Mouse (Mus musculus) embryonic fibroblast, embryonic 13.5 days (primary cell): ENCODE measurements around the gene Rab31. TPM values are rescaled to one million over a fixed set of nuclear protein-coding genes. Genes with fewer than 3 reads are reported as not detected.

Source experiments
- H3K27ac ChIP-seq: 2 replicates; pipeline ENCODE4 v1.5.1; 2012; ENCODE audit warnings: low read length, control low read depth, inconsistent platforms; ENCODE audit not compliant: insufficient read depth
- H3K4me1 ChIP-seq: 2 replicates; pipeline ENCODE4 v1.6.1; 2011; ENCODE audit warnings: low read length; ENCODE audit not compliant: control insufficient read depth, insufficient read depth
- H3K4me3 ChIP-seq: 2 replicates; pipeline ENCODE4 v1.5.1; 2011; ENCODE audit warnings: mild to moderate bottlenecking, control low read depth, low read length; ENCODE audit not compliant: insufficient read depth
- CTCF ChIP-seq: IDR thresholded peaks from 2 replicates; pipeline ENCODE4 v1.5.1; 2011; ENCODE audit warnings: mild to moderate bottlenecking, control low read depth, low read length, moderate library complexity, borderline replicate concordance; ENCODE audit not compliant: insufficient read depth
- POLR2A ChIP-seq: IDR thresholded peaks from 2 replicates; pipeline ENCODE4 v1.6.1; 2011; ENCODE audit warnings: low read depth, mild to moderate bottlenecking, control low read depth, low read length, moderate library complexity
- polyA plus RNA-seq: library from polyadenylated mRNA; stranded (reverse); fragments of >200 nt; gene quantifications from 2 replicates; pipeline ENCODE4 v1.2.4, GENCODE M21; 2011; ENCODE audit warnings: low read depth; ENCODE audit not compliant: missing spikeins, insufficient read length

Gene Rab31
- polyA plus RNA-seq, 1 experiment: 57.7 TPM

DNA sequence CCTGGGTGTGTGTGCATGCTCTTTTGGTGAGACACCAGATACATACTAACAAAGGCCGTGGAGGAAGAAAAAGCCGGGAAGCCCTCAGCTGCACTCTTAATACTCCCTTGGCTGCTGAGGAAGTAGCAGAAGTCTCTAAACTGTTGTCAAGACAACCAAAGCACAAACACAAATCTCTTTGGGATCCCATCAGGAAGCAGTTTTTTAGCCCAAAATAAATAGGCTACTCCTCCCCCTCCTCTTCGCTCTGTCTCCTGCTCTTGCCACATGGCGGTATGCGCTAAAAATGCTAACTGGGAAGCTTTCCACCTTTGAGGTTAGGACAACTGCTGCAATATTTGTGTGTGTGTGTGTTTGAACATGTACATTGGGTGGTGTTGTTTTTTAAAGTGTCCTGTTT is 4.1 kb downstream of the Rab31 start:
- TF ChIP-seq CTCF (no peak), POLR2A (no peak)
- Histone ChIP-seq H3K27ac (no peak overlapping the region), H3K4me3 (no peak overlapping the region), H3K4me1 (peaks cover 24% of the 10 kb centered on the region)

DNA sequence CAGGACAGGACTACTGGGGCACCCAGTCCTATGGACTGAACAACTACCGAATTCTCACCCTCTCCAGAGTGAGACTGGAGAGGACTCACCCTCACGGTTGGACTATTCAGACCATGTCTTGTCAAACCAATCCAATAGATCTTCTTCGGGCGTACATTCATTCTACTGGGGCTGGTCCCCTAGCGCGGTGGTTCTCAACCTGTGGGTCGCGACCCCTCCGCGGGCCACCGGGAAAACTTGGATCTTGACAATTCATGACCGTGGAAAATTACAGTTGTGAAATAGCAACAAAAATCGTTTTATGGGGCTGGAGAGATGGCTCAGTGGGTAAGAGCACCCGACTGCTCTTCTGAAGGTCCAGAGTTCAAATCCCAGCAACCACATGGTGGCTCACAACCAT is 9.3 kb downstream of the Rab31 start:
- H3K4me3 ChIP-seq: no peak overlapping the region
- peaks cover under 1% of the 10 kb centered on the region; the same call in 1 of the 2 replicates for H3K4me1 ChIP-seq
- H3K27ac ChIP-seq: no peak overlapping the region
- TF ChIP-seq POLR2A (no peak), CTCF (no peak)

DNA sequence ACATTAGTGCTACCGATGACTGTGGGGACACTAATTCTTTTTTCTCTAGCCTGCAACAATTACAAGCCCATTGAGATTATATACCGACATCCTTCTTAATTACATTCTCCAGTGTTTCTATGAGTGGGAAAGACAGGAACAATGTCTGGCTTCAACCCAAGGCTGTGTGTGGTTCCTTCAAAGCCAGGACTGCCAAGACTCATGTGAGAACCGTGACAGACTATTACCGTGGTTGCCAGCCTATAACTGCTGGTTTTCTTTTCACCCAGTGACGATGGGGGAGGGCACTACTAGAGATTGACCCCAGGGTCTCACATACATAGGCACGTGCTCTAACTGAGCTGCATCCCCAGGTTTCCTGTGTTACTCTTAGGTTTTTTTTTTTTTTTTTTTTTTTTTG is 15.4 kb downstream of the Rab31 start:
- Histone ChIP-seq H3K4me1 (no peaks in the 10 kb centered on the region), H3K27ac (no peak overlapping the region), H3K4me3 (no peak overlapping the region)
- no peak for TF ChIP-seq CTCF
- TF ChIP-seq POLR2A: no peak

DNA sequence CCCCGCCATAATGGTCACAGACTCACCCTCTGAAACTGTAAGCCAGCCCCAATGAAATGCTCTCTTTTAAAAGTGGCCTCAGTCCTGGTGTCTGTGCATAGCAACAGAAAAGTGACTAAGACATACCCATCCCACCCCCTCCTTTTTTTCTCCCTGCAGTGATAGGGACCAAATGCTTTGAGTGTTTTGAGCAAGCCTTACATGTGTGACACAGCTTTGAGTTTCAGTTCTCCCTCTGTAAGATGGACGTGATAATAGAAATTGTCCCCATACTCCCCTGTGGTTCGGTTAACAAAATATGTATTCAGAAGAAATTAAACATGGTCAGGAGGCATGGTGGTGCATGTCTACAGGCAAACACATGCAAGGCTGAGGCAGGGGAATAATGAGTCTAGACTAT is 16.7 kb downstream of the Rab31 start:
- no peaks in the 10 kb centered on the region for H3K4me1 ChIP-seq
- TF ChIP-seq CTCF (no peak), POLR2A (no peak)
- no peak overlapping the region for H3K27ac ChIP-seq
- no peak overlapping the region for H3K4me3 ChIP-seq

DNA sequence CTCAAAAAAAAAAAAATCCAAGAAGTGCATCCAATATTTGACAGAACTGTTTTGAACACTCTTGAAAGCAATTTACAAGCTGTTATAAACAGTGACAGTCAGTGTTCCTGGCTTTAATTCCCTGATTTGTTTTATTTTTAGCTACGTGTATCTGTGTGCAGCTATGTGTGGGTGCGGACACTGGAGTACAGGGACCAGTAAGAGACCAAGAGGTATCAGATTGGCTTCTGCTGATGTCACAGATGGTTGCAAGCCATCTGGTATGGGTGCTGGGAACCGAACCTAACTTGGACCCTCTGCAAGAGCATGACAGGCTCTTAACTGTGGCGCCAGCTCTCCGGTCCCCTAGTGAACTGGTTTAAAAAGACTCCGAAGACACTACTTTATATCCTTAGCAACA is 19.4 kb downstream of the Rab31 start:
- Histone ChIP-seq H3K4me3 (no peak overlapping the region), H3K27ac (no peak overlapping the region), H3K4me1 (no peaks in the 10 kb centered on the region)
- TF ChIP-seq POLR2A (no peak), CTCF (no peak)

DNA sequence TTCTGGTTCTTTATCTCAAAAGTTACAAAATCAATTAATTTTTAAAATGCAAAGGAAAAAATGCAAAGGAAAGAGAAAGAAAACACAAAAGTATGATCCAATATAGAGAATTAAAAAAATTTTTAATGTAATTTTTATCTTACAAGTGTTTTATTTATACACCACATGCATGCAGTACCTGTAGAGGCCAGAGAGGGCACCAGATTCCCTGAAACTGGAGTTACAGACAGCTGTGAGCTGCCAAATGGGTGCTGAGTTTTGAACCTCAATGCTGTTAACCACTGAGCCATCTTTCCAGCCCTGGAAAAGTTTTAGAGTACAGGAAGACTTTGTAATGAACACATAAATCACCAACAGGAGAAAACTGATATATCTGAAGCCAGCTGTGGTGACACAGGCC is 22.3 kb downstream of the Rab31 start:
- no peak for TF ChIP-seq CTCF
- no peak overlapping the region for H3K27ac ChIP-seq
- no peak overlapping the region for H3K4me3 ChIP-seq
- no peaks in the 10 kb centered on the region for H3K4me1 ChIP-seq

DNA sequence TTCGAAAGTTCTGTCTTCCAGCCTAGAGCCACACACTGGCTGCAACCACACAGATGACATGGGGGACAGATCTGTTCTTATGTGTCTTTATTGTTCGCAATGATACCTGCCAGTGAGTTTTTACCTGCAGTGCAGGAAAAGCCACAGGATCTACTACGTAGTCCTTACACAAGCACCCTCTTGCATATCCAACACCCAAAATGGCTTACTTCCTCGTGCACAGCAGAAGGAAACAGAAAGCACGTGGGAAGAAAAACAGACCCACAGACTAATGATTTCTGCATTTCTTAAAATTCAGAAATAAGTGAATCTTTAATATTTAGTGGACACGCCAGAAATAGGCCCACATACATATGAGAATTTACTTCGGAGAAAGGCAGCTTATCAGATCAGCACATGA is 22.7 kb downstream of the Rab31 start:
- no peak overlapping the region for H3K27ac ChIP-seq
- no peaks in the 10 kb centered on the region for H3K4me1 ChIP-seq
- H3K4me3 ChIP-seq: no peak overlapping the region
- TF ChIP-seq POLR2A: no peak

DNA sequence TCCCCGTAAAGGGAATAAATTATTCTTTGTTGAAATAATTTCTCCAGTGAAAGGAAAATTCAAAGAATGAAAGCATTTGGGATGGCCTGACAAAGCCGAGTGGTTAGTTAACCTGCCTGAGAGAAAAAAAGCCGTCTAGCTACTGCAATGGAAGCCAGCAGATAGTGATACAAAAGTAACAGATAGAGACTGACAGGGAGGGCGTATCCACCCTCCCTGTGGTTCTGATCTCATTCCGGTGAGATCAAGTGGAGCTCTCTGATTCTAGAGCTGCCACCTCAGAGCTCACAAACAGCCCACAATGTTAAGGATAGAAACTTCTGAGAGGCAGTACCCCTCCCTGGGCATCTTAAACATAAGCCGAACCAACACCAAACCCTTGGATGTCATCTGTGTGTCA is 23.6 kb downstream of the Rab31 start:
- TF ChIP-seq POLR2A: no peak
- no peak for TF ChIP-seq CTCF
- H3K4me1 ChIP-seq: no peaks in the 10 kb centered on the region

DNA sequence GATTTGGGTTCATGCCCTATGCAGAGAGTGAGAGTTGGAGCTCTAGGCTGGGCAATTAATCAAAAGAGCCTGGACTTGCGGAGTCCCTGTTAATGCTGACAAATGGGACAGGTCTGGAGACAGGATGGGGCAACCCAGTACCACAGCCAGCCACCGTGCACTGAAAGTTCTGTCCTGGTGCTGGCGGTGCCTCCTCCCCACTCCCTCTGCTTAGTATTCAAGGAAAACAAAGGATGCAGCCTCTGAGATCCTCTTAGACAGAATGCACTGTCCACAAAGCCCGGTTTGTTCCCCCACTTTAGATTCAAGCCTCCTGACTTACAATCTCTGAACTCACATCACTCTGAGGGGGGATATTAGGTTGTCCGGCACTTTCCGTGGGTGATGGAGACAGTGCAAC is 26.2 kb downstream of the Rab31 start:
- H3K27ac ChIP-seq: no peak overlapping the region
- no peaks in the 10 kb centered on the region for H3K4me1 ChIP-seq
- no peak for TF ChIP-seq CTCF
- TF ChIP-seq POLR2A: no peak

More for the DNA sequence above, 23.6 kb downstream of the Rab31 start:
- no peak overlapping the region for H3K4me3 ChIP-seq
- H3K27ac ChIP-seq: no peak overlapping the region

DNA sequence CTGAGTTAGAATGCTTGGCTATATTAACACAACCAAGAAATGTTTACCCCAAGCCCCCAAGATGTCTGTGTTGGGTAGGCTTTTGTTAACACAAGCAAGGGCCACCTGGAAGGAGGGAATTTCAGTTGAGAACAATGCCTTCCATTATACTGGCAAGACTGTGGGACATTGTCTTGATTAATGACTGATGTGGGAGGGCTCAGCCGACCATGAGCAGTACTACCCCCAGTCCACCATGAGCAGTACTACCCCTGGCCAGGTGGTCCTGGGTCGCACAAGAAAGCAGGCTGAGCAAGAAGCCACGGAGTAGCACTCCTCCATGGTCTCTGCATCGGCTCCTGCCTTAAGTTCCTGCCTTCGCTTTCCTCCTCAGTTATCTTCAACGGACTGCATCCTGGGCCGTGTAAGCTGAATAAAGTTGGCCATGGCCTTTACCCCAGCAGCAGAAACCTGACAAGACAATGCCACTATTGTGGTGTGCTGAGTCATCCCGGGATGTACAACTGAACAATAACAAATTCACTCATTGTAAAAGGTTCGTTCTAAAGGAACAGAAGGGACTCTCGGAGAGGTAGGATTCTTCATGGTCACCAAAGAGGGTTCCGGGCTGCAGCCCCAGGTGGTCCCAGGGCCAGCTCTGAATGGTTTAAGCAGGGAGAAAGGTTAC is 28.8 kb downstream of the Rab31 start:
- no peak for TF ChIP-seq POLR2A
- no peak for TF ChIP-seq CTCF

More for the DNA sequence above, 26.2 kb downstream of the Rab31 start:
- H3K4me3 ChIP-seq: no peak overlapping the region

DNA sequence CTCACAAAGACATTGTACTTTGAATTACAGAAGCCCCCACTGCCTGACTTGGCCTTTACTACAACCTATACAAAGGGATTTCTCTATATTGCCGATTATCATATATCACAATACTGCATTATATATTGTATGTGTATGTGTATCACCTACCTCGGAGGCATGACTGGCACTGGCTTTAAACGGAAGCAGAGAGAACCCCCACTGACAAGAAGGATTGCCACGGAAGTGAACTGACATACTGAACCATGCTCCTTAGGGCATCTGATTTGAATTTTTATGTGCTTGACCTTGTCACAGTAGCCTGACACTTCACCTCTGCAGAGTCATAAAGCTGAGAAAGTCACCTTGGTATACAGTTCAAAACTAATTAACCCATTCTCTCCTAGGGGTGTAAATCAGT is 29.6 kb downstream of the Rab31 start:
- H3K4me3 ChIP-seq: no peak overlapping the region
- 0 out of 2 replicates have a peak, but pooled peaks cover 5% of the 10 kb centered on the region for H3K4me1 ChIP-seq
- TF ChIP-seq CTCF: no peak
- no peak for TF ChIP-seq POLR2A
- no peak overlapping the region for H3K27ac ChIP-seq

More for the DNA sequence above, 28.8 kb downstream of the Rab31 start:
- Histone ChIP-seq H3K4me3 (no peak overlapping the region), H3K4me1 (0 out of 2 replicates have a peak, but pooled peaks cover 5% of the 10 kb centered on the region), H3K27ac (no peak overlapping the region)
